Mouse (Mus musculus) forebrain, embryonic 11.5 days (tissue): ENCODE measurements around the gene Ackr3. TPM values are rescaled to one million over a fixed set of nuclear protein-coding genes. Genes with fewer than 3 reads are reported as not detected.

Source experiments
- ATAC-seq: fragments of 200-750 bp; cut with Nextera tagmentation; replicated peaks from 2 replicates; pipeline ENCODE4 v1.8.0; 2017; ENCODE audit warnings: moderate TSS enrichment; ENCODE audit not compliant: low FRiP score
- DNase-seq: peaks from one replicate; pipeline ENCODE4 v3.0.0-alpha.2; 2017; ENCODE audit warnings: low spot score
- H3K27ac ChIP-seq: fragments of 300-500 bp; sonication (generic); 2 replicates; pipeline ENCODE4 v1.5.1; 2014; ENCODE audit warnings: low read depth, low read length
- H3K27me3 ChIP-seq: fragments of 300-500 bp; sonication (generic); 2 replicates; pipeline ENCODE4 v1.6.1; 2014; ENCODE audit warnings: mild to moderate bottlenecking, low read length, mixed read lengths; ENCODE audit not compliant: control insufficient read depth, insufficient read depth
- H3K36me3 ChIP-seq: fragments of 300-500 bp; sonication (generic); 2 replicates; pipeline ENCODE4 v1.6.1; 2014; ENCODE audit warnings: mild to moderate bottlenecking, low read length, moderate library complexity, mixed read lengths; ENCODE audit not compliant: control insufficient read depth, insufficient read depth
- H3K4me1 ChIP-seq: fragments of 300-500 bp; sonication (generic); replicated peaks from 2 replicates; pipeline ENCODE4 v1.6.1; 2014; ENCODE audit warnings: low read length, mixed read lengths; ENCODE audit not compliant: control insufficient read depth, insufficient read depth
- H3K4me2 ChIP-seq: fragments of 300-500 bp; sonication (generic); 2 replicates; pipeline ENCODE4 v1.6.1; 2014; ENCODE audit warnings: low read depth, mild to moderate bottlenecking, low read length, moderate library complexity, mixed read lengths; ENCODE audit not compliant: severe bottlenecking
- H3K4me3 ChIP-seq: fragments of 300-500 bp; sonication (generic); 2 replicates; pipeline ENCODE4 v1.5.1; 2014; ENCODE audit warnings: low read depth, low read length
- H3K9ac ChIP-seq: fragments of 300-500 bp; sonication (generic); 2 replicates; pipeline ENCODE4 v1.6.1; 2014; ENCODE audit warnings: low read length
- H3K9me3 ChIP-seq: fragments of 300-500 bp; sonication (generic); 2 replicates; pipeline ENCODE4 v1.6.1; 2016; ENCODE audit warnings: low read length, mixed read lengths; ENCODE audit not compliant: control insufficient read depth
- WGBS: fragments of 180-500 bp; shearing (Covaris S2); extraction: QIAGEN DNeasy Blood & Tissue Kit; methylation state at CpG from one replicate; pipeline ENCODE4 v1.1.7; 2014; 5-methylcytosine and 5-hydroxymethylcytosine counted together
- polyA plus RNA-seq: library from polyadenylated mRNA; unstranded; fragments of >200 nt; fragmentation: Nextera tagmentation; extraction: Ambion mirVana; gene quantifications from 2 replicates; pipeline ENCODE4 v1.2.1, GENCODE M21; 2014

Gene Ackr3
- polyA plus RNA-seq: 31.2 and 31.9 TPM in 2 replicates

- H3K36me3 ChIP-seq: no peaks in the 10 kb centered on the region
- H3K9ac ChIP-seq: peak within 1 kb of the TSS; percentile 81
- H3K27ac ChIP-seq: peak within 1 kb of the TSS; percentile 86
- DNase-seq (peak; percentile 93), ATAC-seq (peak; percentile 80)
- H3K4me3 ChIP-seq: peak within 1 kb of the TSS; percentile 64
- H3K4me1 ChIP-seq: peaks cover 40% of the 10 kb centered on the region
- H3K9me3 ChIP-seq: no peaks in the 10 kb centered on the region
- peaks cover 3% of the 10 kb centered on the region; the same call in 1 of the 2 replicates for H3K27me3 ChIP-seq
- H3K4me2 ChIP-seq: peak within 1 kb of the TSS; percentile 64
- under 1% methylated on average over 19 of the region's 19 CpGs for WGBS
These were observed at the start of gene Ackr3 for GRCm38 (mm10) chr1:90203783-90204690. Ackr3 (plus strand) TSS chr1:90203980.

- no peak for DNase-seq
- Histone ChIP-seq H3K36me3 (no peaks in the 10 kb centered on the region), H3K4me3 (no peak overlapping the region), H3K27me3 (no peaks in the 10 kb centered on the region), H3K4me2 (no peak overlapping the region), H3K4me1 (peaks cover 6% of the 10 kb centered on the region), H3K9me3 (no peaks in the 10 kb centered on the region), H3K9ac (no peak overlapping the region), H3K27ac (no peak overlapping the region)
- WGBS: 81% methylated on average over 7 of the region's 7 CpGs
- ATAC-seq: no peak
These were observed 47.2 kb upstream of the Ackr3 start for GRCm38 (mm10) chr1:90156589-90156988.

GRCm38 (mm10) chr1:90159927-90160326 is 43.9 kb upstream of the Ackr3 start:
- H3K9me3 ChIP-seq: no peaks in the 10 kb centered on the region
- WGBS: 37% methylated on average over 13 of the region's 13 CpGs
- H3K9ac ChIP-seq: no peak overlapping the region
- no peak overlapping the region for H3K27ac ChIP-seq
- H3K4me2 ChIP-seq: no peak overlapping the region
- H3K4me1 ChIP-seq: peaks cover 3% of the 10 kb centered on the region; the same call in 1 of the 2 replicates
- H3K36me3 ChIP-seq: no peaks in the 10 kb centered on the region
- DNase-seq (peak; percentile 56), ATAC-seq (no peak)
- no peaks in the 10 kb centered on the region for H3K27me3 ChIP-seq
- H3K4me3 ChIP-seq: no peak overlapping the region

- Histone ChIP-seq H3K27ac (no peak overlapping the region), H3K9ac (no peak overlapping the region), H3K36me3 (no peaks in the 10 kb centered on the region), H3K27me3 (no peaks in the 10 kb centered on the region), H3K4me1 (peaks cover 3% of the 10 kb centered on the region; the same call in 1 of the 2 replicates), H3K9me3 (no peaks in the 10 kb centered on the region), H3K4me2 (no peak overlapping the region), H3K4me3 (no peak overlapping the region)
- DNase-seq (no peak), ATAC-seq (no peak)
- 89% methylated on average over 6 of the region's 6 CpGs for WGBS
These were observed 42.2 kb upstream of the Ackr3 start for GRCm38 (mm10) chr1:90161623-90162022.

GRCm38 (mm10) chr1:90162379-90162857 is 41.4 kb upstream of the Ackr3 start:
- H3K27me3 ChIP-seq: no peaks in the 10 kb centered on the region
- no peaks in the 10 kb centered on the region for H3K36me3 ChIP-seq
- H3K4me2 ChIP-seq: no peak overlapping the region
- H3K9ac ChIP-seq: no peak overlapping the region
- H3K9me3 ChIP-seq: no peaks in the 10 kb centered on the region
- DNase-seq (no peak), ATAC-seq (no peak)
- H3K4me3 ChIP-seq: no peak overlapping the region
- H3K4me1 ChIP-seq: peaks cover 3% of the 10 kb centered on the region; the same call in 1 of the 2 replicates
- no peak overlapping the region for H3K27ac ChIP-seq
- WGBS: 63% methylated on average over 13 of the region's 13 CpGs

GRCm38 (mm10) chr1:90163161-90163560 is 40.6 kb upstream of the Ackr3 start:
- ATAC-seq: no peak
- peaks cover 3% of the 10 kb centered on the region; the same call in 1 of the 2 replicates for H3K4me1 ChIP-seq
- H3K4me3 ChIP-seq: no peak overlapping the region
- no peak overlapping the region for H3K27ac ChIP-seq
- H3K9ac ChIP-seq: no peak overlapping the region
- whole genome bisulfite sequencing: 91% methylated on average over 7 of the region's 7 CpGs
- DNase-seq: no peak
- no peaks in the 10 kb centered on the region for H3K9me3 ChIP-seq
- H3K36me3 ChIP-seq: no peaks in the 10 kb centered on the region
- H3K4me2 ChIP-seq: no peak overlapping the region
- H3K27me3 ChIP-seq: no peaks in the 10 kb centered on the region

GRCm38 (mm10) chr1:90164319-90164718 is 39.5 kb upstream of the Ackr3 start:
- Histone ChIP-seq H3K9ac (no peak overlapping the region; the same call in 1 of the 2 replicates), H3K4me3 (no peak overlapping the region), H3K4me2 (no peak overlapping the region), H3K9me3 (no peaks in the 10 kb centered on the region), H3K27me3 (no peaks in the 10 kb centered on the region), H3K36me3 (no peaks in the 10 kb centered on the region), H3K4me1 (peaks cover 3% of the 10 kb centered on the region; the same call in 1 of the 2 replicates), H3K27ac (no peak overlapping the region)
- 33% methylated on average over 3 of the region's 3 CpGs for WGBS
- DNase-seq: no peak
- no peak for ATAC-seq

GRCm38 (mm10) chr1:90174338-90174737 is 29.4 kb upstream of the Ackr3 start:
- Histone ChIP-seq H3K4me2 (no peak overlapping the region), H3K27ac (no peak overlapping the region), H3K4me3 (no peak overlapping the region), H3K9me3 (no peaks in the 10 kb centered on the region), H3K9ac (no peak overlapping the region), H3K4me1 (no peaks in the 10 kb centered on the region), H3K27me3 (no peaks in the 10 kb centered on the region), H3K36me3 (no peaks in the 10 kb centered on the region)
- WGBS: 54% methylated on average over 8 of the region's 8 CpGs
- ATAC-seq (no peak), DNase-seq (no peak)
